Mouse (Mus musculus) embryonic facial prominence, embryonic 15.5 days (tissue): ENCODE measurements around the gene Socs7. TPM values are rescaled to one million over a fixed set of nuclear protein-coding genes. Genes with fewer than 3 reads are reported as not detected.

ENCODE experiments used
- ATAC-seq: fragments of 200-750 bp; cut with Nextera tagmentation; 2 replicates; pipeline ENCODE4 v1.8.0; 2017; ENCODE audit warnings: low read depth, moderate TSS enrichment; ENCODE audit not compliant: insufficient number of reproducible peaks, low FRiP score, low TSS enrichment
- H3K27ac ChIP-seq: fragments of 300-500 bp; sonication (generic); replicated peaks from 2 replicates; pipeline ENCODE4 v1.5.1; 2015; ENCODE audit warnings: mild to moderate bottlenecking, inconsistent platforms
- H3K27me3 ChIP-seq: fragments of 300-500 bp; sonication (generic); 2 replicates; pipeline ENCODE4 v1.6.1; 2015; ENCODE audit warnings: inconsistent platforms
- H3K36me3 ChIP-seq: fragments of 300-500 bp; sonication (generic); 2 replicates; pipeline ENCODE4 v1.6.1; 2015; ENCODE audit warnings: mild to moderate bottlenecking, inconsistent platforms
- H3K4me1 ChIP-seq: fragments of 300-500 bp; sonication (generic); 2 replicates; pipeline ENCODE4 v1.6.1; 2015; ENCODE audit warnings: inconsistent platforms
- H3K4me2 ChIP-seq: fragments of 300-500 bp; sonication (generic); replicated peaks from 2 replicates; pipeline ENCODE4 v1.6.1; 2015; ENCODE audit warnings: mild to moderate bottlenecking, inconsistent platforms
- H3K4me3 ChIP-seq: fragments of 300-500 bp; sonication (generic); replicated peaks from 2 replicates; pipeline ENCODE4 v1.5.1; 2015; ENCODE audit warnings: mild to moderate bottlenecking, inconsistent platforms
- H3K9ac ChIP-seq: fragments of 300-500 bp; sonication (generic); 2 replicates; pipeline ENCODE4 v1.6.1; 2015; ENCODE audit warnings: inconsistent platforms
- H3K9me3 ChIP-seq: fragments of 300-500 bp; sonication (generic); replicated peaks from 2 replicates; pipeline ENCODE4 v1.6.1; 2016; ENCODE audit warnings: inconsistent platforms
- WGBS: fragments of 180-500 bp; shearing (Covaris S2); methylation state at CpG from one replicate; pipeline ENCODE4 v1.1.7; 2015; 5-methylcytosine and 5-hydroxymethylcytosine counted together
- polyA plus RNA-seq: library from polyadenylated mRNA; unstranded; fragments of >200 nt; fragmentation: Nextera tagmentation; extraction: Ambion mirVana; gene quantifications from 2 replicates; pipeline ENCODE4 v1.2.1, GENCODE M21; 2015

Socs7 gene
- polyA plus RNA-seq, 1 experiment from 2014 or later, result 4.8 TPM

DNA sequence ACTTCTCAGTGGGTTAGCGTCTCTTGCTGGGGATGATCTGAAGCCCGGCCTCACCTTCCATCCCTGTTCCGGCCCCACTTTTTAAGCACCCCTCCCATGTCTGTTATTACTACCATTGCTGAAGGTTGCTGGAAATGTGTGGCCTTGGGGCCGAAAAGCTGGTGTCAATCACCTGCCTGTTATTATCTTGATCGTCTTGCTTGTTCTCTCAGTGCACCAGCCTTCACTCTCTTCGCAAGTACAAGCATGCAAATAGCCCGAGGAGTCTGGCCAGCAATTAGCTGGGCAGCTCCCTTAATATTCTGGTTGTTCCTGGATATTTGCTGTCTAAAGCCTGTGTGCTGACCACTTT is 1.3 kb downstream of the Socs7 start:
- ATAC-seq, result no peak

GRCm38 (mm10) chr11:97365556-97365955 is 3.2 kb downstream of the Socs7 start:
- 54% methylated on average over 1 of the region's 1 CpGs for WGBS
- Histone ChIP-seq H3K36me3 (no peaks in the 10 kb centered on the region), H3K4me3 (peak overlapping the region; percentile 70; the same call in 1 of the 2 replicates)

More for the DNA sequence above, 1.3 kb downstream of the Socs7 start:
- Histone ChIP-seq H3K9ac (peak overlapping the region; percentile 97), H3K4me1 (peaks cover 39% of the 10 kb centered on the region), H3K4me2 (peak overlapping the region; percentile 80), H3K4me3 (peak overlapping the region; percentile 70), H3K9me3 (no peaks in the 10 kb centered on the region), H3K27me3 (no peaks in the 10 kb centered on the region), H3K36me3 (no peaks in the 10 kb centered on the region), H3K27ac (peak overlapping the region; percentile 76; the same call in 1 of the 2 replicates)
- WGBS, result 2% methylated on average over 7 of the region's 7 CpGs

DNA sequence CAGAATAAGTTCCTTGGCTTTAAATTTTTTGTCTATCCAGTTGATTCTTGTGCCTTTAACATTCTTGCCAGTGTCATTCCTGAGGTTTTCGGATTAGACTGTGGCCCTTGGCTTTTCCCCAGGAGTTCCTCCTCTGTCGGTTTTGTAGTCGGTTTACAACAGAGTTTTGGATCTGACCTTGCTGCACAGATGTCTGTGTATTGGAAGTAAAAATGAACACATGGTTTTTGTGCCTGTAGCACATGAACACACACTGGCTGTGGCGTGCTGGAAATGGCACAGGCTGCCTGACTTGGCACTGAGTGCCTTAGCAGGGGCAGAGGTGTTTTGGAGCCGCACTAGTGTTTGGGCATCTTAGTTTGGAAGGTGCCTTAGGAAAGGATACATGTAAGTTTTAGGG is 6.2 kb downstream of the Socs7 start:
- ATAC-seq, result no peak
- Histone ChIP-seq H3K4me1 (peaks cover 47% of the 10 kb centered on the region), H3K27me3 (no peaks in the 10 kb centered on the region), H3K27ac (no peak overlapping the region), H3K4me3 (no peak overlapping the region), H3K9me3 (no peaks in the 10 kb centered on the region), H3K36me3 (no peaks in the 10 kb centered on the region), H3K9ac (no peak overlapping the region), H3K4me2 (no peak overlapping the region)
- WGBS, result 61% methylated on average over 5 of the region's 5 CpGs

More at GRCm38 (mm10) chr11:97365556-97365955, 3.2 kb downstream of the Socs7 start:
- Histone ChIP-seq H3K27me3 (no peaks in the 10 kb centered on the region), H3K9ac (no peak overlapping the region), H3K4me1 (peaks cover 43% of the 10 kb centered on the region), H3K4me2 (0 out of 2 replicates have a peak overlapping the region, but pooled peaks have one; percentile 10), H3K9me3 (no peaks in the 10 kb centered on the region), H3K27ac (no peak overlapping the region; the same call in 1 of the 2 replicates)
- no peak for ATAC-seq

GRCm38 (mm10) chr11:97370329-97371091 is 8.2 kb downstream of the Socs7 start:
- no peak for ATAC-seq
- H3K27me3 ChIP-seq, result no peaks in the 10 kb centered on the region
- no peak overlapping the region for H3K4me3 ChIP-seq
- no peak overlapping the region for H3K4me2 ChIP-seq
- no peak overlapping the region for H3K27ac ChIP-seq
- 0 out of 2 replicates have a peak, but pooled peaks cover 11% of the 10 kb centered on the region for H3K36me3 ChIP-seq
- peaks cover 27% of the 10 kb centered on the region for H3K4me1 ChIP-seq
- H3K9ac ChIP-seq, result no peak overlapping the region
- no peaks in the 10 kb centered on the region for H3K9me3 ChIP-seq
- WGBS, result 80% methylated on average over 7 of the region's 7 CpGs

- no peak overlapping the region for H3K4me3 ChIP-seq
- WGBS, result 66% methylated on average over 6 of the region's 6 CpGs
- H3K9ac ChIP-seq, result no peak overlapping the region
- H3K4me1 ChIP-seq, result peaks cover 22% of the 10 kb centered on the region
- H3K36me3 ChIP-seq, result peaks cover 27% of the 10 kb centered on the region
- peak overlapping the region; percentile 63; the same call in 1 of the 2 replicates for H3K27ac ChIP-seq
- no peaks in the 10 kb centered on the region for H3K27me3 ChIP-seq
- H3K4me2 ChIP-seq, result no peak overlapping the region
- no peaks in the 10 kb centered on the region for H3K9me3 ChIP-seq
- ATAC-seq, result no peak
Measured at GRCm38 (mm10) chr11:97372159-97372864, 10.0 kb downstream of the Socs7 start.

DNA sequence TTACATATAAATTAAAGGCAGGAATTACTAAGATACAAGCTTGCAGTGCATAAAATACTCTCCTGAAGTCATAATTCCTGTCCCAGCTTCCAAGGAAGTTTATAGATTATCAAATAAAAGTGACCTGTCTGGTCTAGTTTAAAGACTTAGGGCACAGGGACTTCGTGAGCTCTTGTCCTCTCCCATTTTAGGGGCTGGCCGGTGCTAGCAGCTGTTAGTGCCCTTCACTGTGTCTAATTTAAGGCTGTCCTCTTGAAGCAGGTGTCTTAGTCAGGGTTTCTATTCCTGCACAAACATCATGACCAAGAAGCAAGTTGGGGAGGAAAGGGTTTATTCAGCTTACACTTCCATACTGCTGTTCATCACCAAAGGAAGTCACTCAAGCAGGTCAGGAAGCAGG is 11.1 kb downstream of the Socs7 start:
- H3K4me3 ChIP-seq, result no peak overlapping the region
- no peak overlapping the region for H3K9ac ChIP-seq
- 73% methylated on average over 2 of the region's 2 CpGs for WGBS
- H3K4me1 ChIP-seq, result peaks cover 22% of the 10 kb centered on the region
- H3K9me3 ChIP-seq, result no peaks in the 10 kb centered on the region
- ATAC-seq, result no peak
- peaks cover 38% of the 10 kb centered on the region for H3K36me3 ChIP-seq
- H3K27me3 ChIP-seq, result no peaks in the 10 kb centered on the region
- no peak overlapping the region for H3K4me2 ChIP-seq
- H3K27ac ChIP-seq, result 0 out of 2 replicates have a peak overlapping the region, but pooled peaks have one; percentile 19

- no peak for ATAC-seq
- Histone ChIP-seq H3K4me2 (no peak overlapping the region), H3K27me3 (no peaks in the 10 kb centered on the region), H3K27ac (no peak overlapping the region), H3K4me1 (no peaks in the 10 kb centered on the region), H3K4me3 (no peak overlapping the region), H3K9ac (no peak overlapping the region), H3K36me3 (peaks cover 56% of the 10 kb centered on the region), H3K9me3 (no peaks in the 10 kb centered on the region)
- 68% methylated on average over 3 of the region's 3 CpGs for WGBS
Measured at GRCm38 (mm10) chr11:97380036-97380435, 17.7 kb downstream of the Socs7 start.

DNA sequence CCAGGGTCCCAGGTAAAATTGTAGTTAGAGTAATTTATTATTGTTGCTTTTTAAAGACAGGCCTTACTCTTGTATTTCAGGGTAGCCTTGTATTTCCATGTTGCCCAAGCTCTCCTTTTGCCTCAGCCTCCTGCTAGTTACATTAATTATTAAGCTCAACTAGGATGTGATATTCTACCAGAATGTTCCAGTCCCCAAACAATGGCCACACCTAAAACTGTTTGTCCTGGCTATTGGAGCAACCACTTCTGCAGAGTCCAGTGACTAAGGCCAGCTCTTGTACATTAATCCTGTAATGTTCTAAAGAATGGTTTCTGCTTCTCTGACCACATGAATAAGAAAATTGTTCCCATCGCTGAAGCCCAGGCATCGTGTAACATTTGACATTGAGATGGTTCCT is 20.7 kb downstream of the Socs7 start:
- WGBS, result 86% methylated on average over 2 of the region's 2 CpGs
- peaks cover 42% of the 10 kb centered on the region for H3K36me3 ChIP-seq
- H3K4me1 ChIP-seq, result no peaks in the 10 kb centered on the region
- no peak overlapping the region for H3K9ac ChIP-seq
- H3K27me3 ChIP-seq, result no peaks in the 10 kb centered on the region
- no peak for ATAC-seq
- no peaks in the 10 kb centered on the region for H3K9me3 ChIP-seq
- no peak overlapping the region for H3K27ac ChIP-seq
- H3K4me3 ChIP-seq, result no peak overlapping the region
- no peak overlapping the region for H3K4me2 ChIP-seq

- Histone ChIP-seq H3K9me3 (no peaks in the 10 kb centered on the region), H3K9ac (no peak overlapping the region), H3K4me1 (no peaks in the 10 kb centered on the region), H3K4me2 (no peak overlapping the region), H3K27ac (no peak overlapping the region), H3K4me3 (no peak overlapping the region), H3K36me3 (peaks cover 36% of the 10 kb centered on the region), H3K27me3 (no peaks in the 10 kb centered on the region)
- no peak for ATAC-seq
- WGBS, result 50% methylated on average over 2 of the region's 2 CpGs
Measured at GRCm38 (mm10) chr11:97383764-97384163, 21.4 kb downstream of the Socs7 start.

- Histone ChIP-seq H3K27ac (no peak overlapping the region), H3K27me3 (no peaks in the 10 kb centered on the region), H3K36me3 (peaks cover 55% of the 10 kb centered on the region), H3K4me1 (0 out of 2 replicates have a peak, but pooled peaks cover 4% of the 10 kb centered on the region), H3K4me2 (no peak overlapping the region), H3K4me3 (no peak overlapping the region), H3K9me3 (no peaks in the 10 kb centered on the region), H3K9ac (no peak overlapping the region)
- WGBS, result 97% methylated on average over 2 of the region's 2 CpGs
- no peak for ATAC-seq
Measured at GRCm38 (mm10) chr11:97387811-97388210, 25.5 kb downstream of the Socs7 start.

GRCm38 (mm10) chr11:97389127-97389526 is 26.8 kb downstream of the Socs7 start:
- 84% methylated on average over 8 of the region's 8 CpGs for WGBS
- Histone ChIP-seq H3K9ac (no peak overlapping the region), H3K27ac (no peak overlapping the region), H3K27me3 (no peaks in the 10 kb centered on the region), H3K4me2 (no peak overlapping the region), H3K4me1 (0 out of 2 replicates have a peak, but pooled peaks cover 4% of the 10 kb centered on the region), H3K9me3 (no peaks in the 10 kb centered on the region), H3K4me3 (no peak overlapping the region), H3K36me3 (peaks cover 50% of the 10 kb centered on the region)
- ATAC-seq, result no peak
